Mouse (Mus musculus) forebrain, embryonic 14.5 days (tissue): ENCODE measurements at regions not wholly inside any gene's neighbourhood (a gene's known extent, or its start where the extent isn't known, plus 50 kb on each side); places are given as distances from the start of the nearest gene placed in this dataset.

Source experiments
- ATAC-seq: fragments of 200-750 bp; cut with Nextera tagmentation; 2 replicates; pipeline ENCODE4 v1.8.0; 2017; ENCODE audit warnings: mild to moderate bottlenecking, moderate library complexity
- DNase-seq: peaks from one replicate; pipeline ENCODE4 v3.0.0-alpha.2; 2015; ENCODE audit warnings: low spot score
- H3K27ac ChIP-seq: fragments of 300-500 bp; sonication (generic); 2 replicates; pipeline ENCODE4 v1.5.1; 2014; ENCODE audit warnings: low read depth, mild to moderate bottlenecking, control low read depth, low read length, moderate library complexity
- H3K27me3 ChIP-seq: fragments of 300-500 bp; sonication (generic); replicated peaks from 2 replicates; pipeline ENCODE4 v1.6.1; 2014; ENCODE audit warnings: low read length, control low read depth, mixed read lengths; ENCODE audit not compliant: control insufficient read depth, insufficient read depth
- H3K36me3 ChIP-seq: fragments of 300-500 bp; sonication (generic); 2 replicates; pipeline ENCODE4 v1.6.1; 2014; ENCODE audit warnings: low read length, control low read depth; ENCODE audit not compliant: control insufficient read depth, insufficient read depth
- H3K4me1 ChIP-seq: fragments of 300-500 bp; sonication (generic); 2 replicates; pipeline ENCODE4 v1.6.1; 2014; ENCODE audit warnings: antibody characterized with exemption, low read length, control low read depth; ENCODE audit not compliant: control insufficient read depth, insufficient read depth
- H3K4me2 ChIP-seq: fragments of 300-500 bp; sonication (generic); 2 replicates; pipeline ENCODE4 v1.6.1; 2014; ENCODE audit warnings: mild to moderate bottlenecking, control low read depth, low read length
- H3K4me3 ChIP-seq: fragments of 300-500 bp; sonication (generic); 2 replicates; pipeline ENCODE4 v1.5.1; 2014; ENCODE audit warnings: low read depth, low read length, control low read depth
- H3K9ac ChIP-seq: fragments of 300-500 bp; sonication (generic); 2 replicates; pipeline ENCODE4 v1.6.1; 2014; ENCODE audit warnings: mild to moderate bottlenecking, low read length, control low read depth, moderate library complexity
- H3K9me3 ChIP-seq: fragments of 300-500 bp; sonication (generic); replicated peaks from 2 replicates; pipeline ENCODE4 v1.6.1; 2016; ENCODE audit warnings: low read length, control low read depth, mixed read lengths; ENCODE audit not compliant: control insufficient read depth
- WGBS: fragments of 180-500 bp; shearing (Covaris S2); extraction: QIAGEN DNeasy Blood & Tissue Kit; methylation state at CpG from one replicate; pipeline ENCODE4 v1.1.7; 2014; 5-methylcytosine and 5-hydroxymethylcytosine counted together

- no peaks in the 10 kb centered on the region for H3K27me3 ChIP-seq
- 8% methylated on average over 1 of the region's 1 CpGs for WGBS
- ATAC-seq (peak; percentile 34; the same call in 1 of the 2 replicates), DNase-seq (peak; percentile 71)
- no peaks in the 10 kb centered on the region for H3K36me3 ChIP-seq
- H3K9ac ChIP-seq = no peak overlapping the region
- H3K4me3 ChIP-seq = no peak overlapping the region
- no peak overlapping the region for H3K4me2 ChIP-seq
- H3K4me1 ChIP-seq = no peaks in the 10 kb centered on the region
- H3K9me3 ChIP-seq = no peaks in the 10 kb centered on the region
- no peak overlapping the region for H3K27ac ChIP-seq
Measured at GRCm38 (mm10) chr3:150384996-150385627, 1052.6 kb upstream of the Adgrl4 start.

GRCm38 (mm10) chr3:150401694-150402301 lies 1035.9 kb upstream of the Adgrl4 start:
- H3K4me3 ChIP-seq = no peak overlapping the region
- DNase-seq (peak; percentile 54), ATAC-seq (0 out of 2 replicates have a peak, but pooled peaks have one; percentile 34)
- no peak overlapping the region for H3K27ac ChIP-seq
- no peaks in the 10 kb centered on the region for H3K9me3 ChIP-seq
- no peaks in the 10 kb centered on the region for H3K36me3 ChIP-seq
- H3K9ac ChIP-seq = no peak overlapping the region
- no peaks in the 10 kb centered on the region for H3K27me3 ChIP-seq
- 88% methylated on average over 2 of the region's 2 CpGs for WGBS
- H3K4me1 ChIP-seq = no peaks in the 10 kb centered on the region
- no peak overlapping the region for H3K4me2 ChIP-seq

- WGBS = 95% methylated on average over 6 of the region's 6 CpGs
- Histone ChIP-seq H3K9ac (no peak overlapping the region), H3K4me1 (no peaks in the 10 kb centered on the region), H3K27ac (no peak overlapping the region), H3K4me3 (no peak overlapping the region), H3K9me3 (no peaks in the 10 kb centered on the region), H3K36me3 (no peaks in the 10 kb centered on the region), H3K27me3 (no peaks in the 10 kb centered on the region), H3K4me2 (no peak overlapping the region)
- ATAC-seq (no peak), DNase-seq (no peak)
Measured at GRCm38 (mm10) chr3:150406086-150406485, 1031.6 kb upstream of the Adgrl4 start.

GRCm38 (mm10) chr3:150415277-150415676 lies 1022.4 kb upstream of the Adgrl4 start:
- ATAC-seq = no peak
- Histone ChIP-seq H3K4me2 (no peak overlapping the region), H3K27ac (no peak overlapping the region), H3K36me3 (no peaks in the 10 kb centered on the region), H3K9me3 (no peaks in the 10 kb centered on the region), H3K27me3 (no peaks in the 10 kb centered on the region), H3K4me1 (no peaks in the 10 kb centered on the region), H3K4me3 (no peak overlapping the region), H3K9ac (no peak overlapping the region)
- DNase-seq = no peak
- WGBS = 74% methylated on average over 2 of the region's 2 CpGs

GRCm38 (mm10) chr3:150416447-150416846 lies 1021.2 kb upstream of the Adgrl4 start:
- H3K4me3 ChIP-seq = no peak overlapping the region
- 91% methylated on average over 3 of the region's 3 CpGs for WGBS
- DNase-seq (no peak), ATAC-seq (no peak)
- H3K4me2 ChIP-seq = no peak overlapping the region
- no peak overlapping the region for H3K9ac ChIP-seq
- no peaks in the 10 kb centered on the region for H3K4me1 ChIP-seq
- H3K27ac ChIP-seq = no peak overlapping the region
- no peaks in the 10 kb centered on the region for H3K36me3 ChIP-seq
- no peaks in the 10 kb centered on the region for H3K27me3 ChIP-seq
- H3K9me3 ChIP-seq = no peaks in the 10 kb centered on the region

GRCm38 (mm10) chr3:150427965-150428364 lies 1009.7 kb upstream of the Adgrl4 start:
- ATAC-seq (no peak), DNase-seq (no peak)
- Histone ChIP-seq H3K27me3 (no peaks in the 10 kb centered on the region), H3K4me2 (no peak overlapping the region), H3K9me3 (no peaks in the 10 kb centered on the region), H3K4me1 (no peaks in the 10 kb centered on the region), H3K4me3 (no peak overlapping the region), H3K36me3 (no peaks in the 10 kb centered on the region), H3K9ac (no peak overlapping the region), H3K27ac (no peak overlapping the region)
- WGBS = 97% methylated on average over 5 of the region's 5 CpGs

GRCm38 (mm10) chr3:150431291-150431690 lies 1006.4 kb upstream of the Adgrl4 start:
- H3K27me3 ChIP-seq = no peaks in the 10 kb centered on the region
- no peaks in the 10 kb centered on the region for H3K9me3 ChIP-seq
- no peak overlapping the region for H3K9ac ChIP-seq
- WGBS = 93% methylated on average over 6 of the region's 6 CpGs
- DNase-seq (no peak), ATAC-seq (no peak)
- H3K4me3 ChIP-seq = no peak overlapping the region
- H3K4me1 ChIP-seq = no peaks in the 10 kb centered on the region
- no peaks in the 10 kb centered on the region for H3K36me3 ChIP-seq
- H3K27ac ChIP-seq = no peak overlapping the region
- H3K4me2 ChIP-seq = no peak overlapping the region

GRCm38 (mm10) chr3:150435199-150435598 lies 1002.5 kb upstream of the Adgrl4 start:
- WGBS = 81% methylated on average over 1 of the region's 1 CpGs
- H3K27ac ChIP-seq = no peak overlapping the region
- H3K27me3 ChIP-seq = no peaks in the 10 kb centered on the region
- no peak overlapping the region for H3K4me2 ChIP-seq
- no peaks in the 10 kb centered on the region for H3K9me3 ChIP-seq
- DNase-seq (peak; percentile 70), ATAC-seq (peak; percentile 49; the same call in 1 of the 2 replicates)
- no peaks in the 10 kb centered on the region for H3K4me1 ChIP-seq
- no peak overlapping the region for H3K9ac ChIP-seq
- no peak overlapping the region for H3K4me3 ChIP-seq
- H3K36me3 ChIP-seq = no peaks in the 10 kb centered on the region

- no peaks in the 10 kb centered on the region for H3K36me3 ChIP-seq
- H3K4me3 ChIP-seq = no peak overlapping the region
- DNase-seq (peak; percentile 61), ATAC-seq (peak; percentile 91)
- no peak overlapping the region for H3K27ac ChIP-seq
- H3K27me3 ChIP-seq = no peaks in the 10 kb centered on the region
- 40% methylated on average over 6 of the region's 6 CpGs for WGBS
- no peak overlapping the region for H3K9ac ChIP-seq
- no peak overlapping the region for H3K4me2 ChIP-seq
- no peaks in the 10 kb centered on the region for H3K4me1 ChIP-seq
- H3K9me3 ChIP-seq = no peaks in the 10 kb centered on the region
Measured at GRCm38 (mm10) chr3:150435818-150436607, 1001.7 kb upstream of the Adgrl4 start.
